Mouse (Mus musculus) central nervous system, embryonic 11.5 days (tissue): Measurements from ENCODE around the gene Olfr710. TPM values are rescaled to one million over a fixed set of nuclear protein-coding genes. Genes with fewer than 3 reads are reported as not detected.

ENCODE experiments used
- polyA plus RNA-seq: library from polyadenylated mRNA; depleted of rRNA; stranded (reverse); fragments of >200 nt; gene quantifications from 2 replicates; pipeline ENCODE4 v1.2.3, GENCODE M21; 2012; rRNA removed

The Olfr710 gene
- not detected in 2 replicates for polyA plus RNA-seq

GRCm38 (mm10) chr7:106948212-106948611 is at the start of gene Olfr710:
TSS of gene Olfr710 (minus strand) at chr7:106948312.

GRCm38 (mm10) chr7:106975353-106975752 is 27.2 kb upstream of the Olfr710 start, which contains the start of gene Olfr711:
TSS of gene Olfr711 (minus strand) at chr7:106975453.

DNA sequence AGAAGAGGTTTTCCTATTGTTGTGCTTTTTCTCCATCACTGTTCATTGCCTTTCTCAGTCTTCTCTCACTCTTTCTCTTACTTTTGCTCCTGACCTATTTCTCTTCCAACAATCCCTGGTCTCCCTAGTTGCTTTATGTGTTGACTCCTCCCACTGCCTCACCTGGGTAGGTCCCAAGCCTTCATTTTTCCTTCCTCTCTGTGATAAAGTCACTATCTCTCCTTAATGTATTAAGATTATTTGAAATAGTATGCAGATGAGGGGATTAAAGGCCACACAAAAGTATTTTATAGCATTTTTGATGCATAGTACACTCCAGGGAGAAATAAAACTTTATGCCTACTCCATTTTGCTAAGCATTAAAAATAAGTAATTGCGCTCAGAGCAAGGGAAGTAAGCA is 15.7 kb upstream of the Olfr710 start, which contains the start of gene Olfr6:
TSS of gene Olfr6 (minus strand) at position 101 of the 400 bp plus-strand sequence.

DNA sequence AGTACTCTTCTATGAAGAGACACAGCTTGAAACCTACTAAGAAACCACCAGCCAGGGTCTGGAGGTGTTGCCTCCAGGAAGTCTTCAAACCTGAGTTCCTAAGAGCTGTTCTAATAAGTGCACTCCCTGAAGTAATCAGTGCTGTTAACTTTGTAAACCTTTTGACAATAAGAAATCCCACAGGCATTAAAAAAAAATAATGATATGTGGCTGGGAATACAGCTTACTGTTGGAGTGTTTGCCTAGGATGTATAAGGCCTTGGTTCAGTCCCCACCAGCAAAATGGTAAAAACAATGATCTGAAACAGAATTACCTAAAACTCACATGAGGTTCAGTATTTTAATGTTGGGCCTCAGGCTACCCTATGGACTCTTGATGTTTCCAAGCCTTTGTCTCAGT is 16.0 kb downstream of the Olfr710 start, which contains the start of gene Olfr709-ps1:
TSS of gene Olfr709-ps1 (minus strand) at position 101 of the 400 bp plus-strand sequence.

GRCm38 (mm10) chr7:106907676-106908075 is 40.4 kb downstream of the Olfr710 start, which contains the start of gene Olfr1532-ps1:
TSS of gene Olfr1532-ps1 (plus strand) at chr7:106908001.

DNA sequence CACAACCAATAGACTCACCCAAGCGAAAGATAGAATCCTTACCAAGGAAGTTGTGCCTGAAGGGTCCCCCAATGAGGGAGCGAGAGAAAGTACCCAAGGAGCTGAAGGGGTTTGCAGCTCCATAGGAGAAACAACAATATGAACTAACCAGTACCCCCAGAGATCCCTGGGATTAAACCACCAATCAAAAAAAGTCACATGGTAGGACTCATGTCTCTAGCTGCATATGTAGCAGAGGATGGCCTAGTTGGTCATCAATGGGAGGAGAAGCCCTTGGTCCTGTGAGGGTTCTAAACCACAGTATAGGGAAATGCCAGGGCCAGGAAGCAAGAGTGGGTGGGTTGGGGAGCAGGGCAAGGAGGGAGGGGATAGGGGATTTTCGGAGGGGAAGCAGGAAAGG is 47.0 kb downstream of the Olfr710 start, which contains the start of gene Olfr707:
TSS of gene Olfr707 (minus strand) at position 101 of the 400 bp plus-strand sequence.

Other genes with a start within 250 kb of the Olfr710 start
- gene Olfr695, start 231.9 kb downstream of the Olfr710 start, polyA plus RNA-seq = not detected in 2 replicates
- not detected in 2 replicates for gene Olfr697, start 205.9 kb downstream of the Olfr710 start, polyA plus RNA-seq
- not detected in 2 replicates for gene Olfr698, start 192.9 kb downstream of the Olfr710 start, polyA plus RNA-seq
- gene Olfr699, start 155.1 kb downstream of the Olfr710 start, polyA plus RNA-seq = not detected in 2 replicates
- gene Olfr700, start 139.5 kb downstream of the Olfr710 start, polyA plus RNA-seq = not detected in 2 replicates
- not detected in 2 replicates for gene Olfr701, start 134.2 kb downstream of the Olfr710 start, polyA plus RNA-seq
- gene Olfr702, start 114.4 kb downstream of the Olfr710 start, polyA plus RNA-seq = not detected in 2 replicates
- not detected in 2 replicates for gene Olfr703, start 105.0 kb downstream of the Olfr710 start, polyA plus RNA-seq
- gene Olfr704, start 85.1 kb downstream of the Olfr710 start, polyA plus RNA-seq = not detected in 2 replicates
- gene Olfr705, start 71.4 kb downstream of the Olfr710 start, polyA plus RNA-seq = not detected in 2 replicates
- gene Olfr706, start 60.1 kb downstream of the Olfr710 start, polyA plus RNA-seq = not detected in 2 replicates
- gene Olfr707, start 47.1 kb downstream of the Olfr710 start, polyA plus RNA-seq = not detected in 2 replicates
- gene Olfr1532-ps1, start 40.3 kb downstream of the Olfr710 start, polyA plus RNA-seq = not detected in 2 replicates
- gene Olfr709-ps1, start 16.1 kb downstream of the Olfr710 start, polyA plus RNA-seq = not detected in 2 replicates
- gene Olfr6, start 15.6 kb upstream of the Olfr710 start, polyA plus RNA-seq = not detected in 2 replicates
- not detected in 2 replicates for gene Olfr711, start 27.1 kb upstream of the Olfr710 start, polyA plus RNA-seq
- gene Olfr2, start 57.8 kb upstream of the Olfr710 start, polyA plus RNA-seq = not detected in 2 replicates
- gene Olfr713, start 82.9 kb upstream of the Olfr710 start, polyA plus RNA-seq = not detected in 2 replicates
- not detected in 2 replicates for gene Olfr714, start 122.7 kb upstream of the Olfr710 start, polyA plus RNA-seq
- gene Olfr17, start 144.9 kb upstream of the Olfr710 start, polyA plus RNA-seq = not detected in 2 replicates
- not detected in 2 replicates for gene Olfr715b, start 162.1 kb upstream of the Olfr710 start, polyA plus RNA-seq
- gene Olfr715, start 182.8 kb upstream of the Olfr710 start, polyA plus RNA-seq = not detected in 2 replicates
- gene Olfr716, start 190.0 kb upstream of the Olfr710 start, polyA plus RNA-seq = not detected in 2 replicates
- not detected in 2 replicates for gene Nlrp14, start 218.7 kb upstream of the Olfr710 start, polyA plus RNA-seq